26 mouse cellular contexts compared by ENCODE assay signal in the genomic region with DNA sequence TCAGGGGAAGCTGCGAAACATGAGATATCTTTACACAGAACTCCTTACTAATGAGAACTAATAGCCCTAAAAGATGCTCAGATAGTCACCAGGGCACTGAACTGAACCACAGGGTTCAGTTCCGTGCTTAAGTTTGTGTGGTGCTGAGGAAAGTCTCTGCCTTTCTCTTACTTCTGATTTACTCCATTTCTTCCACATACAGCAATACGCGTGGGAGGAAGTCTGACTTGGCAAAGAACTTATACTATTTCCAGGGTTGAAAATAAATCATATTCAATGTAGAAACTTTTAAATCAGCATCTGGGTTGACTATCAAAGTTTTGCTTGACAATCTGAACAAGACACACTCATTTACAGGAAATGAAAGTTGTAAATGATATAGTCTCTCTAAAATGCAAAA.
DNase-seq lines count a peak whose midpoint lies in the region; ATAC-seq and TF ChIP-seq lines count a peak whose summit lies in the region.
"Had no signal": no experiment of that assay in that cellular context is flagged by ENCODE, and none has a peak within 500 bp of the region (broad histone marks: within the 10 kb centered on the region; RNA-seq: fewer than 3 reads in every experiment).

No protein-coding gene starts in this region.

- no peaks in the 10 kb centered on the region for H3K27me3 ChIP-seq in kidney, postnatal 0 days (ENCODE audit: insufficient read depth, low read length)
- no peaks in the 10 kb centered on the region for H3K27me3 ChIP-seq in kidney, adult 2 months (replicated peaks; ENCODE audit: control insufficient read depth, insufficient read depth, low read length)
- no peaks in the 10 kb centered on the region for H3K27me3 ChIP-seq in intestine, postnatal 0 days (replicated peaks; ENCODE audit: control insufficient read depth, insufficient read depth, low read length)
- H3K27me3 ChIP-seq: embryonic facial prominence, embryonic 13.5 days; embryonic facial prominence, embryonic 15.5 days; forebrain, embryonic 12.5 days; Patski had no signal

- no peak overlapping the region for H3K27ac ChIP-seq in kidney, postnatal 0 days
- H3K27ac ChIP-seq in kidney, adult 2 months (ENCODE audit: insufficient read depth, low read depth, low read length) = no peak overlapping the region
- no peak overlapping the region for H3K27ac ChIP-seq in intestine, postnatal 0 days (ENCODE audit: low read depth, low read length)
- H3K27ac ChIP-seq: embryonic facial prominence, embryonic 13.5 days; embryonic facial prominence, embryonic 15.5 days; forebrain, embryonic 10.5 days; forebrain, embryonic 12.5 days had no signal

- DNase-seq in kidney, postnatal 0 days (ENCODE audit: low spot score) = peak; percentile 36
- DNase-seq in kidney, adult 2 months = no peak
- DNase-seq in right cerebral cortex, adult 18-20 months = peak; percentile 18
- no peak for DNase-seq in right cerebral cortex, postnatal 36 days (ENCODE audit: low spot score in 2 of 2)
- DNase-seq in brain, adult 2 months (ENCODE audit: low read depth, low spot score) = peak; percentile 47
- DNase-seq: adrenal gland, adult 8-10 months; adrenal gland, postnatal 14 days; adrenal gland, postnatal 36 days; cerebellum, adult 11 months; cerebellum, adult 18-20 months; cerebellum, adult 8-10 months; cerebellum, adult 9-11 months; cerebellum, postnatal 14 days; cerebellum, postnatal 36 days; embryo, embryonic 11 days had no signal

- no peaks in the 10 kb centered on the region for H3K9me3 ChIP-seq in kidney, postnatal 0 days (replicated peaks; ENCODE audit: low read length)
- no peaks in the 10 kb centered on the region for H3K9me3 ChIP-seq in intestine, postnatal 0 days (ENCODE audit: control insufficient read depth)
- H3K9me3 ChIP-seq: embryonic facial prominence, embryonic 13.5 days; embryonic facial prominence, embryonic 15.5 days; forebrain, embryonic 10.5 days; forebrain, embryonic 12.5 days had no signal

- 41% methylated on average over 4 of the region's 4 CpGs for WGBS in kidney, postnatal 0 days
- whole genome bisulfite sequencing in kidney, adult 2 months = 38% methylated on average over 4 of the region's 4 CpGs
- 76% methylated on average over 4 of the region's 4 CpGs for WGBS in intestine, postnatal 0 days

- H3K4me2 ChIP-seq in kidney, postnatal 0 days (ENCODE audit: low read length) = no peak overlapping the region
- H3K4me2 ChIP-seq in intestine, postnatal 0 days (replicated peaks; ENCODE audit: low read depth) = no peak overlapping the region
- H3K4me2 ChIP-seq: embryonic facial prominence, embryonic 13.5 days; embryonic facial prominence, embryonic 15.5 days; forebrain, embryonic 12.5 days had no signal

- no peak overlapping the region for H3K9ac ChIP-seq in kidney, postnatal 0 days (ENCODE audit: low read depth, low read length)
- no peak overlapping the region for H3K9ac ChIP-seq in intestine, postnatal 0 days (ENCODE audit: low read depth, low read length)
- H3K9ac ChIP-seq: embryonic facial prominence, embryonic 13.5 days; embryonic facial prominence, embryonic 15.5 days; forebrain, embryonic 12.5 days had no signal

- TF ChIP-seq POLR2A in kidney, adult 2 months (IDR thresholded peaks at IDR 0.05; ENCODE audit: low read depth, low read length) = no peak

- no peak for ATAC-seq in kidney, postnatal 0 days (replicated peaks; ENCODE audit: low FRiP score, low read depth)
- ATAC-seq in granulocyte monocyte progenitor cell, adult 5-6 weeks (replicated peaks; ENCODE audit: poor library complexity, severe bottlenecking) = no peak
- ATAC-seq in intestine, postnatal 0 days = no peak
- ATAC-seq: activated CD4-positive, CD25-positive, alpha-beta regulatory T cell, adult 4 months; forebrain, embryonic 14.5 days; forebrain, embryonic 16.5 days; Patski had no signal

- H3K4me3 ChIP-seq in kidney, postnatal 0 days (replicated peaks; ENCODE audit: low read depth, low read length) = no peak overlapping the region
- H3K4me3 ChIP-seq in kidney, adult 2 months (ENCODE audit: insufficient read depth, low read depth, low read length) = no peak overlapping the region
- no peak overlapping the region for H3K4me3 ChIP-seq in intestine, postnatal 0 days (ENCODE audit: low read depth, low read length)
- H3K4me3 ChIP-seq: embryonic facial prominence, embryonic 13.5 days; embryonic facial prominence, embryonic 15.5 days; erythroblast, embryonic 14.5 days; forebrain, embryonic 10.5 days; forebrain, embryonic 12.5 days had no signal

- H3K4me1 ChIP-seq in kidney, postnatal 0 days (replicated peaks; ENCODE audit: insufficient read depth, low read length) = no peaks in the 10 kb centered on the region
- no peaks in the 10 kb centered on the region for H3K4me1 ChIP-seq in kidney, adult 2 months (ENCODE audit: control insufficient read depth, insufficient read depth, low read length)
- no peaks in the 10 kb centered on the region for H3K4me1 ChIP-seq in intestine, postnatal 0 days (replicated peaks; ENCODE audit: control insufficient read depth, insufficient read depth, low read length)
- H3K4me1 ChIP-seq: embryonic facial prominence, embryonic 13.5 days; embryonic facial prominence, embryonic 15.5 days; forebrain, embryonic 12.5 days had no signal

- H3K36me3 ChIP-seq in kidney, postnatal 0 days (ENCODE audit: insufficient read depth, low read length) = no peaks in the 10 kb centered on the region
- no peaks in the 10 kb centered on the region for H3K36me3 ChIP-seq in kidney, adult 2 months (ENCODE audit: control insufficient read depth, insufficient read depth, low read length)
- H3K36me3 ChIP-seq in intestine, postnatal 0 days (ENCODE audit: control insufficient read depth, insufficient read depth) = no peaks in the 10 kb centered on the region
- H3K36me3 ChIP-seq: embryonic facial prominence, embryonic 13.5 days; embryonic facial prominence, embryonic 15.5 days; forebrain, embryonic 10.5 days; forebrain, embryonic 12.5 days had no signal

- TF ChIP-seq CTCF in kidney, postnatal 0 days (IDR thresholded peaks at IDR 0.05; ENCODE audit: low read depth) = no peak
- no peak for TF ChIP-seq CTCF in kidney, adult 2 months (conservative IDR thresholded peaks at IDR 0.05; ENCODE audit: insufficient read depth, insufficient read length, low read depth, low read length)
- TF ChIP-seq CTCF in intestine, postnatal 0 days (IDR thresholded peaks at IDR 0.05; ENCODE audit: low read depth) = no peak

Comparison
In these comparisons a context has a peak if more than half of its experiments do, and no peak if none do; other contexts are left out.
1. DNase-seq: peak in kidney, postnatal 0 days (single experiment), right cerebral cortex, adult 18-20 months (single experiment) and brain, adult 2 months (single experiment); none in kidney, adult 2 months (single experiment) and right cerebral cortex, postnatal 36 days (0 of 2).